Mouse (Mus musculus): ENCODE results near the gene Abcd3. TPM values are rescaled to one million over a fixed set of nuclear protein-coding genes. Genes with fewer than 3 reads are reported as not detected.

The Abcd3 gene
- total and polyA plus RNA-seq, 3 experiments = 14.8 to 61.4 (median 29.9) TPM

DNA sequence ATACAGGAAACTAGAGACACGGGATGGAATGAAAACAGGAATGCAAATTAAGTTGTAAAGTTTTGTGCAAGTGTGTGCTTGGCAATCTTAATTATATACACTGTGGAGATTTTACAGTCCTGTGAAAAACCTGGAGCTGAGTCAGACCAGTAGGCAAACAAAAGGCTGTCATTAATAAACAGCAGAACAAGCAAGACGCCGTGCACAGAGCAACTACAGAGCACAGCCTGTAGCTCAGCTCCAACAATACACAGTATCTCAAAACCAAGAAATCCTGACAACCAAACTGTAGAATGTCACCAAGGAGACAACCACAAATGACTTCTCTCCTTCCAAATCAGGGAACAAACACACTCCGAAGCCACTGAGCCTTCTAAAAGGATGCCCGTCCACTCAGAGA is 24.7 kb downstream of the Abcd3 start:
- Histone ChIP-seq H3K27me3 (ENCODE audit: control insufficient read depth in 1 of 2, insufficient read depth in 2 of 2, low read length in 2 of 2) (no peaks in the 10 kb centered on the region), H3K4me3 (ENCODE audit: control insufficient read depth in 1 of 2, insufficient read depth in 1 of 2, low read depth in 2 of 2, low read length in 2 of 2) (no peak overlapping the region), H3K9me3 (replicated peaks; ENCODE audit: insufficient read depth, low read length) (no peaks in the 10 kb centered on the region), H3K4me1 (ENCODE audit: control insufficient read depth in 1 of 2, insufficient read depth in 2 of 2, low read length in 2 of 2) (peaks cover 0 to 2% of the 10 kb centered on the region in 2 experiments; a peak in 1 of 4 replicates), H3K27ac (ENCODE audit: control insufficient read depth, low read depth, low read length) (no peak overlapping the region), H3K36me3 (ENCODE audit: control insufficient read depth in 1 of 2, insufficient read depth in 2 of 2, low read length in 2 of 2) (peaks cover 3 to 4% of the 10 kb centered on the region in 2 experiments; a peak in 3 of 4 replicates), H3K9ac (ENCODE audit: control insufficient read depth, low read depth, low read length, poor library complexity, severe bottlenecking) (no peak overlapping the region), H3K79me2 (ENCODE audit: control insufficient read depth, insufficient read depth, low read length, poor library complexity) (no peaks in the 10 kb centered on the region)
- no peak for TF ChIP-seq ZC3H11A (IDR thresholded peaks at IDR 0.05; ENCODE audit: low read depth, low read length)
- no peak for TF ChIP-seq E2F4 (IDR thresholded peaks at IDR 0.05; ENCODE audit: borderline replicate concordance, low read depth, low read length)
- no peak for TF ChIP-seq RAD21 (IDR thresholded peaks at IDR 0.05; ENCODE audit: low read depth, low read length)
- TF ChIP-seq JUND (IDR thresholded peaks at IDR 0.05; ENCODE audit: low read depth, low read length) = no peak
- no peak for TF ChIP-seq MXI1 (IDR thresholded peaks at IDR 0.05; ENCODE audit: low read depth, low read length)
- no peak for TF ChIP-seq GATA1 (IDR thresholded peaks at IDR 0.05; ENCODE audit: low read depth, low read length)
- no peak for TF ChIP-seq MEF2A (IDR thresholded peaks at IDR 0.05; ENCODE audit: extremely low read depth, insufficient replicate concordance, low read depth, low read length, poor library complexity, severe bottlenecking)
- TF ChIP-seq CHD2 (IDR thresholded peaks at IDR 0.05; ENCODE audit: low read length) = no peak
- TF ChIP-seq ZMIZ1 (IDR thresholded peaks at IDR 0.05; ENCODE audit: low read depth, low read length) = no peak
- TF ChIP-seq ETS1 (IDR thresholded peaks at IDR 0.05; ENCODE audit: low read depth, low read length) = no peak
- TF ChIP-seq ZNF384 (IDR thresholded peaks at IDR 0.05; ENCODE audit: low read depth, low read length) = no peak
- TF ChIP-seq RCOR1 (IDR thresholded peaks at IDR 0.05; ENCODE audit: low read depth, low read length) = no peak
- TF ChIP-seq NRF1 (IDR thresholded peaks at IDR 0.05; ENCODE audit: insufficient read depth, low read depth, low read length, poor library complexity, severe bottlenecking) = no peak
- no peak for TF ChIP-seq USF2 (IDR thresholded peaks at IDR 0.05; ENCODE audit: borderline replicate concordance in 1 of 2, insufficient read depth in 1 of 2, low read depth in 1 of 2, low read length in 2 of 2)
- TF ChIP-seq USF1 (IDR thresholded peaks at IDR 0.05; ENCODE audit: low read depth, low read length) = no peak
- no peak for DNase-seq (ENCODE audit: low read depth, low spot score)

DNA sequence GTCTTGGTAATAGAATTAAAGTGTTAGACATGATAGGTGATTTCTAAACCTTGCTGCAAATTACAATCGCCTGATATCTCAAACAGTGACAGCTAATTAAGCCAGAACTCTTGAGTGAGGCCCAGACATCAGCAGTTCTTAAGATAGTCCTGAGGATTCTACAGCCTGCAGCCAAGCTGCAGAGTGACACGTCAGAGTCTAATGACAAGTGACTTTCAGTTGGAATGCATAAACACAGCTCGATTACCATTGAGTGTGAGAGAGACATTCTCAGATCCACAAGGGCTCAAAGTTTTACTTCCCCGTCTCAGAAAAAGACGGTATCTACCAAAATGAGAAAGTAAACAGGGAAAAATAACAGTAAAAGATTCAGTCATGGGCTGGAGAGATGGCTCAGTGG is 25.3 kb downstream of the Abcd3 start:
- TF ChIP-seq CHD2 (IDR thresholded peaks at IDR 0.05; ENCODE audit: low read length) (no peak), MAX (IDR thresholded peaks at IDR 0.05; ENCODE audit: low read length) (no peak), POLR2AphosphoS5 (IDR thresholded peaks at IDR 0.05; ENCODE audit: borderline replicate concordance, low read depth, low read length) (no peak), POLR2AphosphoS2 (IDR thresholded peaks at IDR 0.05; ENCODE audit: low read length) (no peak)

More for the DNA sequence above, 25.3 kb downstream of the Abcd3 start:
- Histone ChIP-seq H3K27me3 (ENCODE audit: control insufficient read depth in 1 of 2, insufficient read depth in 2 of 2, low read length in 2 of 2) (no peaks in the 10 kb centered on the region), H3K4me3 (ENCODE audit: control insufficient read depth in 1 of 2, insufficient read depth in 1 of 2, low read depth in 2 of 2, low read length in 2 of 2) (no peak overlapping the region), H3K4me1 (ENCODE audit: control insufficient read depth in 1 of 2, insufficient read depth in 2 of 2, low read length in 2 of 2) (peaks cover 0 to 2% of the 10 kb centered on the region in 2 experiments; a peak in 1 of 4 replicates), H3K79me2 (ENCODE audit: control insufficient read depth, insufficient read depth, low read length, poor library complexity) (no peaks in the 10 kb centered on the region), H3K9ac (ENCODE audit: control insufficient read depth, low read depth, low read length, poor library complexity, severe bottlenecking) (no peak overlapping the region), H3K36me3 (ENCODE audit: control insufficient read depth in 1 of 2, insufficient read depth in 2 of 2, low read length in 2 of 2) (peaks cover 3 to 4% of the 10 kb centered on the region in 2 experiments; a peak in 3 of 4 replicates), H3K9me3 (replicated peaks; ENCODE audit: insufficient read depth, low read length) (no peaks in the 10 kb centered on the region), H3K27ac (ENCODE audit: control insufficient read depth, low read depth, low read length) (no peak overlapping the region)
- DNase-seq (ENCODE audit: low read depth, low spot score) = no peak

All from MEL (cell line).